Comparison of ENCODE assay signal across 21 mouse cellular contexts in the genomic region with DNA sequence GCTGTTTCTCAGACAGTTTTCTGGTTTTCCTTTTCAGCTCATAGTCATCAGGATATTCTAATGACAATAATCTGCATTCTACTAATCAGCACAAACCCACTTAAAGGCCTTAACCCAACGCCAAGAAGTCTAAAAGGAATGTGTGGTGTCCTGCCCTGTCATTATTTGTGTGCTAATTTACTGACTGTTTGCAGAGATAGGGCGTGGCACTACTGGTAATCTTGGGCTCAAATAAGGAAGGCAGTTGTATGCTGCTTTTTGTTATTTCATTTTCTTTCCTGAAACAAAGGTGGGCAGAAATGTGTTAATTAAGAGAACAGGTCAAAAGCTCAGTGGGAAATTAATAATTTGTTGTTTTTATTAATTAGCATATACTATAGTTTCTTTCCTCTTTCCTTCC.
DNase-seq lines count a peak whose midpoint lies in the region; ATAC-seq and TF ChIP-seq lines count a peak whose summit lies in the region.
"Had no signal": no experiment of that assay in that cellular context is flagged by ENCODE, and none has a peak within 500 bp of the region (broad histone marks: within the 10 kb centered on the region; RNA-seq: fewer than 3 reads in every experiment).

No protein-coding gene starts in this region.

- H3K9ac ChIP-seq in MEL (ENCODE audit: control insufficient read depth, low read depth, low read length, poor library complexity, severe bottlenecking): no peak overlapping the region
- no peak overlapping the region for H3K9ac ChIP-seq in stomach, postnatal 0 days (ENCODE audit: low read length)
- H3K9ac ChIP-seq in forebrain, embryonic 15.5 days (replicated peaks): no peak overlapping the region
- H3K9ac ChIP-seq: embryonic facial prominence, embryonic 13.5 days; forebrain, embryonic 12.5 days; forebrain, postnatal 0 days; heart, embryonic 13.5 days; hindbrain, embryonic 12.5 days had no signal

- peak; percentile 69; the same call in 1 of the 2 replicates for ATAC-seq in common myeloid progenitor, adult 5-6 weeks (replicated peaks; ENCODE audit: low read depth, poor library complexity, severe bottlenecking)
- ATAC-seq in stomach, postnatal 0 days (ENCODE audit: low FRiP score, low TSS enrichment): peak; percentile 56; the same call in 1 of the 2 replicates
- ATAC-seq in forebrain, embryonic 15.5 days (replicated peaks): no peak
- no peak for ATAC-seq in megakaryocyte, adult 5-6 weeks (ENCODE audit: poor library complexity, severe bottlenecking)
- ATAC-seq: forebrain, postnatal 0 days; hindbrain, embryonic 16.5 days; inflammation-experienced regulatory T-cells, adult 6 months; Patski had no signal

- H3K4me1 ChIP-seq in MEL (ENCODE audit: control insufficient read depth in 1 of 2, insufficient read depth in 2 of 2, low read length in 2 of 2): peaks cover 7 to 18% of the 10 kb centered on the region in 2 experiments; a peak in 3 of 4 replicates
- H3K4me1 ChIP-seq in stomach, postnatal 0 days (replicated peaks; ENCODE audit: control insufficient read depth, insufficient read depth): no peaks in the 10 kb centered on the region
- H3K4me1 ChIP-seq in forebrain, embryonic 15.5 days: peaks cover 2% of the 10 kb centered on the region; the same call in 1 of the 2 replicates
- H3K4me1 ChIP-seq: embryonic facial prominence, embryonic 13.5 days; forebrain, embryonic 12.5 days; hindbrain, embryonic 12.5 days had no signal

- no peak overlapping the region for H3K4me2 ChIP-seq in stomach, postnatal 0 days (replicated peaks; ENCODE audit: low read depth)
- H3K4me2 ChIP-seq in forebrain, embryonic 15.5 days (replicated peaks): no peak overlapping the region
- H3K4me2 ChIP-seq: embryonic facial prominence, embryonic 13.5 days; forebrain, embryonic 12.5 days; heart, embryonic 13.5 days; hindbrain, embryonic 12.5 days had no signal

- no peak overlapping the region for H3K4me3 ChIP-seq in MEL (ENCODE audit: control insufficient read depth in 1 of 2, insufficient read depth in 1 of 2, low read depth in 2 of 2, low read length in 2 of 2)
- no peak overlapping the region for H3K4me3 ChIP-seq in stomach, postnatal 0 days (ENCODE audit: low read depth, low read length)
- no peak overlapping the region for H3K4me3 ChIP-seq in forebrain, embryonic 15.5 days
- H3K4me3 ChIP-seq: embryonic facial prominence, embryonic 13.5 days; forebrain, embryonic 12.5 days; heart, embryonic 13.5 days; hindbrain, embryonic 12.5 days had no signal

- no peaks in the 10 kb centered on the region for H3K79me2 ChIP-seq in MEL (ENCODE audit: control insufficient read depth, insufficient read depth, low read length, poor library complexity)

- TF ChIP-seq RAD21 in MEL (IDR thresholded peaks at IDR 0.05; ENCODE audit: low read depth, low read length): no peak

- H3K27ac ChIP-seq in MEL (ENCODE audit: control insufficient read depth, low read depth, low read length): peak overlapping the region; percentile 11; the same call in 1 of the 2 replicates
- no peak overlapping the region for H3K27ac ChIP-seq in stomach, postnatal 0 days (replicated peaks)
- no peak overlapping the region for H3K27ac ChIP-seq in forebrain, embryonic 15.5 days (replicated peaks)
- H3K27ac ChIP-seq: embryonic facial prominence, embryonic 13.5 days; forebrain, embryonic 12.5 days; heart, embryonic 13.5 days; hindbrain, embryonic 12.5 days had no signal

- DNase-seq in ES-CJ7 (ENCODE audit: low read depth, low spot score) (peak; percentile 45), MEL (ENCODE audit: low read depth, low spot score) (peak; percentile 66)
- no peak for DNase-seq in stomach, postnatal 0 days (ENCODE audit: low spot score)
- DNase-seq: adrenal gland, adult 8-10 months; cerebellum, adult 11-12 months; cerebellum, adult 9-10 months; cerebellum, postnatal 25 days; forebrain, postnatal 0 days; gastrocnemius, postnatal 14 days; heart, postnatal 36 days had no signal

- 47% methylated on average over 2 of the region's 2 CpGs for WGBS in stomach, postnatal 0 days
- 45% methylated on average over 2 of the region's 2 CpGs for WGBS in forebrain, embryonic 15.5 days

- TF ChIP-seq CTCF in MEL (IDR thresholded peaks at IDR 0.05 in 2 of 3, conservative IDR thresholded peaks at IDR 0.05 in 1 of 3; ENCODE audit: control insufficient read depth in 1 of 3, insufficient read depth in 1 of 3, low read depth in 2 of 3, low read length in 3 of 3, poor library complexity in 1 of 3, severe bottlenecking in 1 of 3): no peak
- TF ChIP-seq CTCF in stomach, postnatal 0 days (IDR thresholded peaks at IDR 0.05; ENCODE audit: low read depth): no peak

- TF ChIP-seq POLR2A in MEL (IDR thresholded peaks at IDR 0.05; ENCODE audit: control insufficient read depth in 1 of 2, insufficient read depth in 1 of 2, low read depth in 1 of 2, low read length in 2 of 2, poor library complexity in 1 of 2): no peak

- H3K36me3 ChIP-seq in MEL (ENCODE audit: control insufficient read depth in 1 of 2, insufficient read depth in 2 of 2, low read length in 2 of 2): peaks cover 0 to 12% of the 10 kb centered on the region in 2 experiments; a peak in 3 of 4 replicates
- H3K36me3 ChIP-seq in stomach, postnatal 0 days (ENCODE audit: control insufficient read depth, insufficient read depth, low read length): 0 out of 2 replicates have a peak, but pooled peaks cover 2% of the 10 kb centered on the region
- H3K36me3 ChIP-seq in forebrain, embryonic 15.5 days: no peaks in the 10 kb centered on the region
- H3K36me3 ChIP-seq: forebrain, embryonic 12.5 days had no signal

- no peaks in the 10 kb centered on the region for H3K9me3 ChIP-seq in MEL (replicated peaks; ENCODE audit: insufficient read depth, low read length)
- H3K9me3 ChIP-seq in stomach, postnatal 0 days (ENCODE audit: control insufficient read depth, low read length): no peaks in the 10 kb centered on the region
- H3K9me3 ChIP-seq in forebrain, embryonic 15.5 days: no peaks in the 10 kb centered on the region
- H3K9me3 ChIP-seq: embryonic facial prominence, embryonic 13.5 days; forebrain, embryonic 12.5 days; G1E; heart, embryonic 13.5 days; hindbrain, embryonic 12.5 days had no signal

- TF ChIP-seq EP300 in MEL (IDR thresholded peaks at IDR 0.05; ENCODE audit: low read depth in 1 of 2, low read length in 2 of 2): peak; percentile 43 to 63; a peak in 3 of 4 replicates
- no peak for TF ChIP-seq EP300 in stomach, postnatal 0 days (optimal IDR thresholded peaks at IDR 0.05)

- no peaks in the 10 kb centered on the region for H3K27me3 ChIP-seq in MEL (ENCODE audit: control insufficient read depth in 1 of 2, insufficient read depth in 2 of 2, low read length in 2 of 2)
- no peaks in the 10 kb centered on the region for H3K27me3 ChIP-seq in stomach, postnatal 0 days (ENCODE audit: control insufficient read depth, insufficient read depth, low read length)
- no peaks in the 10 kb centered on the region for H3K27me3 ChIP-seq in forebrain, embryonic 15.5 days
- H3K27me3 ChIP-seq: embryonic facial prominence, embryonic 13.5 days; forebrain, embryonic 12.5 days; heart, embryonic 13.5 days; hindbrain, embryonic 12.5 days; Patski had no signal

TF ChIP-seq in MEL, 35 proteins besides CTCF, POLR2A, EP300 and RAD21:
- TF ChIP-seq JUND (IDR thresholded peaks at IDR 0.05; ENCODE audit: low read depth, low read length) (no peak), GATA1 (IDR thresholded peaks at IDR 0.05; ENCODE audit: low read depth, low read length) (0 out of 2 replicates have a peak, but pooled peaks have one; percentile 4)

Comparison
In these comparisons a context has a peak if more than half of its experiments do, and no peak if none do; other contexts are left out.
1. ATAC-seq: peak in common myeloid progenitor, adult 5-6 weeks (single experiment) and stomach, postnatal 0 days (single experiment); none in forebrain, embryonic 15.5 days (single experiment) and megakaryocyte, adult 5-6 weeks (single experiment).